Mouse (Mus musculus) lung, embryonic 15.5 days (tissue): ENCODE results near the gene Ctrb1. TPM values are rescaled to one million over a fixed set of nuclear protein-coding genes. Genes with fewer than 3 reads are reported as not detected.

Source experiments
- ATAC-seq: fragments of 200-750 bp; cut with Nextera tagmentation; 2 replicates; pipeline ENCODE4 v1.8.0; 2017; ENCODE audit warnings: moderate number of reproducible peaks, borderline replicate concordance; ENCODE audit not compliant: low FRiP score, low TSS enrichment; ENCODE audit errors: extremely low read depth
- H3K27ac ChIP-seq: fragments of 300-500 bp; sonication (generic); 2 replicates; pipeline ENCODE4 v1.5.1; 2015; ENCODE audit warnings: moderate library complexity, mild to moderate bottlenecking, inconsistent platforms
- H3K27me3 ChIP-seq: fragments of 300-500 bp; sonication (generic); 2 replicates; pipeline ENCODE4 v1.6.1; 2015; ENCODE audit warnings: inconsistent platforms
- H3K36me3 ChIP-seq: fragments of 300-500 bp; sonication (generic); 2 replicates; pipeline ENCODE4 v1.6.1; 2015; ENCODE audit warnings: inconsistent platforms
- H3K4me1 ChIP-seq: fragments of 300-500 bp; sonication (generic); 2 replicates; pipeline ENCODE4 v1.6.1; 2015; ENCODE audit warnings: inconsistent platforms
- H3K4me2 ChIP-seq: fragments of 300-500 bp; sonication (generic); 2 replicates; pipeline ENCODE4 v1.6.1; 2015; ENCODE audit warnings: inconsistent platforms, mild to moderate bottlenecking, moderate library complexity
- H3K4me3 ChIP-seq: fragments of 300-500 bp; sonication (generic); 2 replicates; pipeline ENCODE4 v1.5.1; 2015; ENCODE audit warnings: mild to moderate bottlenecking, inconsistent platforms
- H3K9ac ChIP-seq: fragments of 300-500 bp; sonication (generic); 2 replicates; pipeline ENCODE4 v1.6.1; 2015; ENCODE audit warnings: inconsistent platforms
- H3K9me3 ChIP-seq: fragments of 300-500 bp; sonication (generic); 2 replicates; pipeline ENCODE4 v1.6.1; 2016; ENCODE audit warnings: inconsistent platforms
- WGBS: fragments of 180-500 bp; shearing (Covaris S2); methylation state at CpG from one replicate; pipeline ENCODE4 v1.1.7; 2015; 5-methylcytosine and 5-hydroxymethylcytosine counted together
- polyA plus RNA-seq: library from polyadenylated mRNA; unstranded; fragments of >200 nt; fragmentation: Nextera tagmentation; extraction: Ambion mirVana; gene quantifications from 2 replicates; pipeline ENCODE4 v1.2.1, GENCODE M21; 2015

The Ctrb1 gene
- polyA plus RNA-seq, 1 experiment from 2014 or later = 0.17 TPM

DNA sequence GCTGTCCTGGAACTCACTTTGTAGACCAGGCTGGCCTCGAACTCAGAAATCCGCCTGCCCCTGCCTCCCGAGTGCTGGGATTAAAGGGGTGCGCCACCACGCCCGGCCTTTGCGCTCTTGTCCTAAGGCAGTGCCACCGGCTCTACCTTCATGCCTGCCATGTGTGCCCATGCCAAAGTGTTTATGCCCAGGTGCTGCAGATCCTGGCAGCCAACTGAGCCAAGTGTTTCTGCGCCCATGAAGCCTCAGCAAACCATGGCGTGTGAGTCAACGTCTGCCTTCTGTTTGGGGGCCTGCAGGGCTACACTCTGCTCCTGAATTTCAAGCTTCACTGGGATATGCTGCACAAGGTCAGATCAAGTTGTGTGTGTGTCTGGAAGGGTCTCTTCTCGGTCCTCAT lies 13.8 kb upstream of the Ctrb1 start:
- WGBS = 86% methylated on average over 12 of the region's 12 CpGs
- no peak overlapping the region for H3K4me3 ChIP-seq
- H3K36me3 ChIP-seq = peaks cover 8% of the 10 kb centered on the region; the same call in 1 of the 2 replicates
- no peak overlapping the region for H3K4me2 ChIP-seq
- ATAC-seq = no peak
- no peaks in the 10 kb centered on the region for H3K27me3 ChIP-seq
- H3K9me3 ChIP-seq = no peaks in the 10 kb centered on the region
- no peak overlapping the region for H3K9ac ChIP-seq
- H3K4me1 ChIP-seq = 0 out of 2 replicates have a peak, but pooled peaks cover 2% of the 10 kb centered on the region
- H3K27ac ChIP-seq = no peak overlapping the region

DNA sequence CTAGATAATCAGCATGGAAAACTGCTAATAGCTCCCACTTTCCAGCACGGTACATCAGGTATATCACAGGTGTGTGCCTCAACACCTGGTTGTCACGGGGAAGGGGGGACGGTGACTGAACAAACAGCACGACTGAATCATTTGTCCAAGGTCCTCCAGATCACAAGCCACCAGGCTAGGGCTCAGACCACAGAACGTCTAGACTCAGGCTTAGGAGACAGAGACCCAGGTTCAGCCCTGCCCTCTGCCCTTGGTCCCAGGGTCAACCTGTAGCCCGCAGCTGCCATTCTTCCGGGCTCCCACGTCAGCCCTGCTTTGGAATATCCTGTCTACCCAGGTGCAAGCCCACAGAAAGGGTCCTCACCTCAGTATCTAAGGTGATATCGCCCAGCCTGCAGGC lies 10.6 kb upstream of the Ctrb1 start:
- Histone ChIP-seq H3K4me3 (no peak overlapping the region), H3K36me3 (no peaks in the 10 kb centered on the region), H3K4me2 (no peak overlapping the region), H3K27ac (no peak overlapping the region), H3K9me3 (no peaks in the 10 kb centered on the region), H3K27me3 (no peaks in the 10 kb centered on the region), H3K9ac (no peak overlapping the region), H3K4me1 (no peaks in the 10 kb centered on the region)
- WGBS = 69% methylated on average over 9 of the region's 9 CpGs
- ATAC-seq = no peak

DNA sequence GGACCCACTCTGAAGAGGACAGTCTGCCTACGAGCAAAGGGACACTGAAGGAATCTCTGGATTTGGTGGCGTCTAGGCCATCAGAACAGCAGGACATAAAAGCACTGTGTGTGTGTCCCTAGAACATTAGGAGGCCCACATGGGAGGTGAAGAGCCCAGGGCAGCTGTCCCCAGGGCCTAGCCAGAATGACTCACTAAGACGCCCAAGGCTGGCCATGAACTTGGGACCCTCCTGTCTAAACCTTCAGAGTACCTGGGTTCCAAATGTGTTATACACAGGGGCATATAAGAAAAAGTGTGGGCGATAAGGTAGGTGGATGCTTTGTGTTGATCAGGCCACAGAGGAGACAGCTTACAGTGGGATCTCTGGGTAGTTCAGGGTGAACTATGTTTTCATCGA lies 9.9 kb upstream of the Ctrb1 start:
- H3K36me3 ChIP-seq = no peaks in the 10 kb centered on the region
- H3K27me3 ChIP-seq = no peaks in the 10 kb centered on the region
- H3K27ac ChIP-seq = no peak overlapping the region
- H3K4me3 ChIP-seq = no peak overlapping the region
- no peaks in the 10 kb centered on the region for H3K9me3 ChIP-seq
- 82% methylated on average over 5 of the region's 5 CpGs for WGBS
- H3K4me2 ChIP-seq = no peak overlapping the region
- no peak for ATAC-seq
- no peak overlapping the region for H3K9ac ChIP-seq
- no peaks in the 10 kb centered on the region for H3K4me1 ChIP-seq

DNA sequence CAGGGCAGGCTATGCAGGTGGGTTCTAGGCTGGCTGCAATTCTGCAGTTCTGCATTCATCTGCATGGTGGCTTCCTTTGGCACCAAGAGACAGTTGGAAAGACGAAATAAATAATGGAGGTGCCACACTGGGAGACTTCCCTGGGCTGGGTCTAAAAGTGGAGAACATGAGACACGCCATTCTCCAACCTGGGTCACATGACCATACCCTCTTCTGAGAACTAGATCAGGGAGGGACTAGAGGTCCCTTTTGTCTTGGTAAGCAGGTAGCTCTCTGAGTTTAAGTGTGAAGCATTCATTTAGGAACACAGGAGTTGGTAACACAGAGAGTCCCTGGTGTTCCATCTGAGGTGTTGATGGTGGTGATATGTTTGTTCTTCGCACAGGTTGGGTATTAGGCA lies 9.4 kb upstream of the Ctrb1 start:
- WGBS = 64% methylated on average over 3 of the region's 3 CpGs
- ATAC-seq = no peak
- no peaks in the 10 kb centered on the region for H3K27me3 ChIP-seq

DNA sequence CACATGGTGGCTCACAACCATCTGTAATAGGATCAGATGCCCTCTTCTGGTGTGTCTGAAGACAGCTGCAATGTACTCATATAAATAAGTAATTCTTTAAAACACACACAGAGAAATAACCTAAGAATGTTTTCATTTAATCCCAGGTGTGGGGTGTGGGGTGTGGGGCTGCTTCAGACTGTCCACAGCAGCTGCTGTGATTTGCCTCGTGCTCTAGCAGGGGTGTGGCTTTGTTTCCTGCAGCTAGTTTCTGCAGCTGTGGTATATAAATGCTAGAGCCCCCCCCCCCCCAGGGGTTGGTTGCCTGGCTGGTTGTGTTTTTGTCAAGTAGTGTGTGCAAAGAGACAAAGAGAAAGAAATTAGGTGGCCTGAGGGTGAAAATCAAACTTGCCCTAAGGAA lies 8.2 kb upstream of the Ctrb1 start:
- Histone ChIP-seq H3K9me3 (no peaks in the 10 kb centered on the region), H3K36me3 (no peaks in the 10 kb centered on the region), H3K4me2 (no peak overlapping the region), H3K27ac (no peak overlapping the region), H3K4me3 (no peak overlapping the region), H3K4me1 (no peaks in the 10 kb centered on the region), H3K27me3 (no peaks in the 10 kb centered on the region), H3K9ac (no peak overlapping the region)
- WGBS = 6% methylated on average over 1 of the region's 1 CpGs
- no peak for ATAC-seq

More for the DNA sequence above, 9.4 kb upstream of the Ctrb1 start:
- Histone ChIP-seq H3K4me2 (no peak overlapping the region), H3K9ac (no peak overlapping the region), H3K4me3 (no peak overlapping the region), H3K4me1 (no peaks in the 10 kb centered on the region), H3K36me3 (no peaks in the 10 kb centered on the region), H3K9me3 (no peaks in the 10 kb centered on the region), H3K27ac (no peak overlapping the region)

DNA sequence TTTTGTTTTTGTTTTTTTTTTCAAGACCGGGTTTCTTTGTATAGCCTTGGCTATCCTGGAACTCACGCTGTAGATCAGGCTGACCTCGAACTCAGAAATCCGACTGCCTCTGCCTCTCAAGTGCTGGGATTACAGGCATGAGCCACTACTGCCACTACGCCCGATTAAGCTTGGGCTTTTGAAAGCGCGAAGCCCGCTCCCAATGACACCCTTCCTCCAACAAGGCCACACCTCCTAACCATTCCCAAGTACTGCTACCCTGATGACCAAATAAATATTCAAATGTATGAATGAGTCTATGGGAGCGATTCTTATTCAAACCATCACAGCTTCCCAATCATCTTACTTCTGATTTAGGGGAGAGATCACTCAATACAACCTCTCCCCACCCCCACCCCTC lies 6.8 kb upstream of the Ctrb1 start:
- Histone ChIP-seq H3K4me2 (no peak overlapping the region), H3K9me3 (no peaks in the 10 kb centered on the region), H3K4me3 (no peak overlapping the region), H3K27me3 (no peaks in the 10 kb centered on the region), H3K4me1 (no peaks in the 10 kb centered on the region), H3K36me3 (no peaks in the 10 kb centered on the region), H3K27ac (no peak overlapping the region), H3K9ac (no peak overlapping the region)
- ATAC-seq = no peak
- WGBS = 77% methylated on average over 10 of the region's 10 CpGs

DNA sequence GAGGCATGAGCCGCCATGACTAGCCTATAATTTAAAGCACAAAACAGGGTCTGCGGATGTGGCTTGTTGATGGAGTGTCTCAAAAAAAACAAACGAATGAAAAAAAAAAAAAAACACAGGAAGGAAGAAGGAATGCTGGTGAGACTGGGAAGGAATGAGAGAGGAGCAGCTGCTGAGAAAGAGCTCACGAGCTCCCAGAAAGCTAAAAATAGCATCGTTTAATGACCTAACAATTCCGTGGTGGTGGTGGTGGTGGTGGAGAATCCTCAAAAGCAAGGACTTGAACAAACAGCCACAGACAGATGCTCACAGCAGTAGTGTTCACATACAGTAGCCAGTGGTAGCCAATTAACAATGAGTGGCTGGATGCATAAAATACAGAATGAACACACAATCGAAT lies 4.6 kb upstream of the Ctrb1 start:
- Histone ChIP-seq H3K9ac (no peak overlapping the region), H3K27me3 (no peaks in the 10 kb centered on the region), H3K4me2 (no peak overlapping the region), H3K9me3 (no peaks in the 10 kb centered on the region), H3K4me3 (no peak overlapping the region), H3K27ac (no peak overlapping the region), H3K4me1 (no peaks in the 10 kb centered on the region), H3K36me3 (no peaks in the 10 kb centered on the region)
- WGBS = 40% methylated on average over 7 of the region's 7 CpGs
- ATAC-seq = no peak

DNA sequence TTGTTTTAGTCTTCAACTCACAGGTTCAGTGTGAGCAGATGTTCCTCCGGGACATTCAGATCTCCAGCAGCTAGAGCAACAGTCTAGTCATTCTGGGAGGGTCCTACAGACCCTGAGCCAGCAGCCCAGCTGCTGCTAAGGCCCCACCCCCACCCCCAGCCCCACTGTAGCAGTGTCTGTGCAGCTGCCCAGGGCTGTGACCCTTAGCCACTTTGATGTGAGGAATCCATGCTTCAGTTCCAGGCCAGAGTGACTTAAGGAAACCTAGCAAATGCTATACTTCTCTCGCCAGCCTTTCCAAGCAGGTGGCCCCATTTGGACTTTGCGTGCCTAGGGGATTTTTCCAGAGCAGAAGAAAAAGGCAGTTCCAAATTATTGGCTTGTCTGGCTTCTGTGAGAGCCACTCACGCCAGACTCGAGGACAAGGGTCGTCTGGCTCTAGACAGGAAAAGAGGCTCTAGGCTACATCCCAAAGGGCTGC lies 2.5 kb upstream of the Ctrb1 start:
- ATAC-seq = no peak; the same call in 1 of the 2 replicates
- Histone ChIP-seq H3K27ac (no peak overlapping the region), H3K9me3 (no peaks in the 10 kb centered on the region), H3K27me3 (no peaks in the 10 kb centered on the region), H3K4me2 (no peak overlapping the region), H3K9ac (no peak overlapping the region), H3K36me3 (no peaks in the 10 kb centered on the region), H3K4me3 (no peak overlapping the region), H3K4me1 (no peaks in the 10 kb centered on the region)
- 54% methylated on average over 6 of the region's 6 CpGs for WGBS

DNA sequence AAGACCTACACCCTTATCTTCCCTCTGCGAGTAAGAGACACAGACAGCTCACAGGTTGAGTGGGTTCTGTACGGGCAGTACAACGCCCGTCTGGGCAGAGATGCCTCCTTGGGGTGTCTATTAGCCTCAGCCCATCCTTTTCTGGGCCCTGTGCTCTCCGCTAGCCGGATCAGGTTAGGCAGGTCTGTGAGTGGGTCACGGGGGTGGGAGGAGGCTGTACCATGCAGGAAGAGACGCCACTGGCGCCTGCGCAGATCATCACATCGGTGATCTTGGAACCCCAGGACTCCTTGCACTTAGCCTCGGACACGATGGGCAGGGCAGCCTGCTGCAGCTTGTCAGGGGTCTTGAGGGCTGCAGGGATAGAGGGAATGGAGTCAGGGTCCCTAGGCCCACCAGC lies 3.9 kb downstream of the Ctrb1 start:
- no peaks in the 10 kb centered on the region for H3K4me1 ChIP-seq
- no peak for ATAC-seq
- no peaks in the 10 kb centered on the region for H3K36me3 ChIP-seq
- H3K9me3 ChIP-seq = no peaks in the 10 kb centered on the region
- no peak overlapping the region for H3K4me3 ChIP-seq
- H3K9ac ChIP-seq = no peak overlapping the region
- no peaks in the 10 kb centered on the region for H3K27me3 ChIP-seq
- no peak overlapping the region for H3K4me2 ChIP-seq
- 72% methylated on average over 13 of the region's 13 CpGs for WGBS
- no peak overlapping the region for H3K27ac ChIP-seq

DNA sequence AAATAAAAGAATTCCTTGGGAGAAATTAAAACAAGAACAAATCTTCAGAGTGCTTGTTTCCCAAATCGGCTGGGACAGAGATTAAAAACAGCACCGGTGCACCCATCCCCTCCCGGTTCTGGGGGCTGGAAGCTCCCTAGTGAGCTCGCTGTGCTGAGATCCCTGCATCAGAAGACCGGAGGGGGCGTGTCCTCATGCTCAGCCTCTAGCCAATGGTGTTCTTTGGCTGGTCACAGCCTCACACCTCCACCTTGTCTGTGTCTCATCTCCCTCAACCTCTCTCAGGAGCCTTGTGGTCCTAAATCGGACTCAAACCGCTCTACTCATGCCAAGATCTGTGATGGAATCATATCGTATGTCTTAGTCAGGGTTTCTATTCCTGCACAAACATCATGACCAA lies 8.3 kb downstream of the Ctrb1 start:
- H3K4me1 ChIP-seq = no peaks in the 10 kb centered on the region
- no peak overlapping the region for H3K9ac ChIP-seq
- H3K4me3 ChIP-seq = no peak overlapping the region
- H3K27ac ChIP-seq = no peak overlapping the region
- H3K4me2 ChIP-seq = no peak overlapping the region
- ATAC-seq = no peak
- no peaks in the 10 kb centered on the region for H3K27me3 ChIP-seq
- H3K36me3 ChIP-seq = no peaks in the 10 kb centered on the region
- no peaks in the 10 kb centered on the region for H3K9me3 ChIP-seq
- whole genome bisulfite sequencing = 23% methylated on average over 9 of the region's 9 CpGs

DNA sequence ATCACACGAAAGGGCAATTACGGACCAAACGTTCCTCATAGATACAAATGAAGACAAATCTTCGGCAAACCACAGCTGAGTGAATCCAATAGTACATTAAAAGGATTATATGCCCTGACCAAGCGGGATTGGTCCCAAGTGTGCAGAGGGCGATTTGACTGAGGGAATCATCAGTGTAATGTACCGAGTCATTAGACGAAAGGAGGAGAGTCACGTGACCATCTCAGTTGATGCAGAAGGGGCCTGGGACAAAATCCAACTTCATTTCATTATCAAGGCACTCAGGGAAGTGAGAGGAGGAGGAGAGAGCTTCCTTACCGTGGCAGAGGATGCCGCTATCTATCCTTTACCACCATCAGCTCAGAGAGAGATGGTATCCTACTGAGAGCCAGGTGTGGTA lies 9.7 kb downstream of the Ctrb1 start:
- 64% methylated on average over 11 of the region's 11 CpGs for WGBS
- Histone ChIP-seq H3K4me2 (no peak overlapping the region), H3K9ac (no peak overlapping the region), H3K36me3 (no peaks in the 10 kb centered on the region), H3K4me3 (no peak overlapping the region), H3K9me3 (no peaks in the 10 kb centered on the region; the same call in 1 of the 2 replicates), H3K27ac (no peak overlapping the region), H3K4me1 (no peaks in the 10 kb centered on the region), H3K27me3 (no peaks in the 10 kb centered on the region)
- no peak for ATAC-seq

DNA sequence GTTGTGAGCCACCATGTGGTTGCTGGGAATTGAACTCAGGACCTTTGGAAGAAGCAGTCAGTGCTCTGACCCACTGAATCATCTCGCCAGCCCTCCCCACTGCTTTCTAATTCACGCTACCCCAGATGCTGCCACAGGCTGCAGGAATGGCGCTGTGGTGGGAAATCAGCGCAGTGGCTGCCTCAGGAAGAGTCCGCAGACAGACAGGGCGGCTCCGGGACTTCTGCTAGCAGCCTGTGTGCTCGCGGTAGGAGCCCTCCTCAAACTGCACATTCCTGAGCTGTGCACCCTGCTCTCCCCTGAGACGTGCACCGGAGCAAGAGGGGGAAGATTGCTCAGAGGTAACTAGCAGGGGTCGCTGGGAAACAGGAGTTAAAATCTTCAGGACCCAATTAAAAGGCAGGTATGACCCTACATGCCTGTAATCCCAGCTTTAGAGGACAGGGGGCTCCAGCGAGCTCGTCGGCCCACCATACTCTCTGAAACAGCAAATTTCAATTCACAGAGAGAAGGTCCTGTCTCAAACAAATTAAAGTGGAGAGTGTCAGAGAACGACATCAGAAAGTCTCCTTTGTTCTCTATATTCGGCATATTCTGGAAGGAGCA lies 10.3 kb downstream of the Ctrb1 start:
- Histone ChIP-seq H3K9ac (no peak overlapping the region), H3K4me3 (no peak overlapping the region), H3K36me3 (no peaks in the 10 kb centered on the region), H3K27me3 (no peaks in the 10 kb centered on the region), H3K4me2 (peak overlapping the region; percentile 34), H3K27ac (no peak overlapping the region), H3K9me3 (no peaks in the 10 kb centered on the region; the same call in 1 of the 2 replicates), H3K4me1 (no peaks in the 10 kb centered on the region)
- ATAC-seq = no peak
- WGBS = 29% methylated on average over 17 of the region's 17 CpGs

DNA sequence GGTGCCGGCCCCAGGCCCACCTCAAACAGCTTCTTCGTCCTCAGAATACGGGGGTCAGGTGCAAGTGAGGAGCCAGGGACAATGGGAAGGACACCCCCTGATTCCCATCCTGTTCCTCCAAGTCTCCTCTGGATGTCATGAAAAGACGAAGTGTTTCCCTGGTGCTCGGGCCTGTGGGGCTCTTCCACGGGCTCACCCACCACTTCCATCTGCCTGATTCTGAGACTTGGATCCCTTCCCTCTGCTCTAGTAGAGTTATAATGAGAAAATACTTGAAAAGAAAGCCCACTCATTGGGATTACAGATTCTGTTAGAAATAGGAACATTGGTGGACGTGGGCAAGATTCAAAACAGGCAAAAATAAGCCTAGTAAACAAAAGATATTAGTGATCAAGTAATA lies 12.0 kb downstream of the Ctrb1 start:
- no peak for ATAC-seq
- no peak overlapping the region for H3K9ac ChIP-seq
- no peak overlapping the region for H3K4me3 ChIP-seq
- no peaks in the 10 kb centered on the region for H3K27me3 ChIP-seq
- H3K27ac ChIP-seq = no peak overlapping the region
- H3K36me3 ChIP-seq = no peaks in the 10 kb centered on the region
- H3K9me3 ChIP-seq = no peaks in the 10 kb centered on the region; the same call in 1 of the 2 replicates
- no peak overlapping the region for H3K4me2 ChIP-seq
- H3K4me1 ChIP-seq = no peaks in the 10 kb centered on the region
- 86% methylated on average over 7 of the region's 7 CpGs for WGBS
